Mouse (Mus musculus): Measurements from ENCODE around the gene Eya4. TPM values are rescaled to one million over a fixed set of nuclear protein-coding genes. Genes with fewer than 3 reads are reported as not detected.

Gene Eya4
- polyA plus RNA-seq, 1 experiment from 2014 or later, result 1.4 TPM

DNA sequence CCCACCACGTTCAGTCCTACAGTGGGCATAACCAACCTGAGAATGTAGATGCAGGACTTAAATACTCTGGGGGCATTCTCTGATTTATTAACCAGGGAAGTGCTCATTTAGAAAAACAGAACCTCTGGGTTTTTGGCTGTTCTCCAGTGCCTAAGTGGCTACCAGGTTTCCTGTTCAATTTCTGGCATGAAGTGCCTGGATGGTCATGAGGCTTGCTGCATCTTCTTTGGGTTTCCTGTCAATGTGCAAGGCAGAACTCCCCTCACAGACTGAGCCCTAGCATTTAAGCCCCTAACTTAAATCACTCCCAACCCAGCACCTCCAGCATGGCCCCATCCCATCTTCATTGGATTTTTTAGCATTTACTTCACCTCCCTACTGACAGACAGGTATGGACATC, 13.3 kb downstream of the Eya4 start:
- no peak for ATAC-seq
- no peaks in the 10 kb centered on the region for H3K9me3 ChIP-seq (replicated peaks; ENCODE audit: control insufficient read depth, low read length)

GRCm38 (mm10) chr10:23332768-23333167, 17.8 kb downstream of the Eya4 start:
- ATAC-seq (no peak), DNase-seq (ENCODE audit: low spot score) (no peak)
- WGBS, result 81% methylated on average over 5 of the region's 5 CpGs

More for the DNA sequence above, 13.3 kb downstream of the Eya4 start:
- no peaks in the 10 kb centered on the region for H3K36me3 ChIP-seq (ENCODE audit: control insufficient read depth, insufficient read depth, low read length)
- no peak overlapping the region for H3K27ac ChIP-seq (ENCODE audit: low read depth, low read length)
- H3K4me2 ChIP-seq (ENCODE audit: low read length), result no peak overlapping the region
- H3K9ac ChIP-seq (ENCODE audit: low read length), result no peak overlapping the region
- DNase-seq (ENCODE audit: low spot score), result no peak
- H3K4me1 ChIP-seq (ENCODE audit: control insufficient read depth, insufficient read depth, low read length), result no peaks in the 10 kb centered on the region
- 64% methylated on average over 1 of the region's 1 CpGs for WGBS
- no peaks in the 10 kb centered on the region for H3K27me3 ChIP-seq (replicated peaks; ENCODE audit: control insufficient read depth, insufficient read depth, low read length)
- H3K4me3 ChIP-seq (ENCODE audit: low read depth, low read length), result no peak overlapping the region

GRCm38 (mm10) chr10:23327651-23328050, 22.9 kb downstream of the Eya4 start:
- no peaks in the 10 kb centered on the region for H3K27me3 ChIP-seq (replicated peaks; ENCODE audit: control insufficient read depth, insufficient read depth, low read length)
- no peak overlapping the region for H3K9ac ChIP-seq (ENCODE audit: low read length)
- WGBS, result 90% methylated on average over 6 of the region's 6 CpGs
- H3K4me1 ChIP-seq (ENCODE audit: control insufficient read depth, insufficient read depth, low read length), result peaks cover 4% of the 10 kb centered on the region; the same call in 1 of the 2 replicates
- H3K36me3 ChIP-seq (ENCODE audit: control insufficient read depth, insufficient read depth, low read length), result no peaks in the 10 kb centered on the region
- H3K4me2 ChIP-seq (ENCODE audit: low read length), result no peak overlapping the region
- H3K27ac ChIP-seq (ENCODE audit: low read depth, low read length), result no peak overlapping the region
- no peak overlapping the region for H3K4me3 ChIP-seq (ENCODE audit: low read depth, low read length)
- DNase-seq (ENCODE audit: low spot score) (no peak), ATAC-seq (no peak)
- no peaks in the 10 kb centered on the region for H3K9me3 ChIP-seq (replicated peaks; ENCODE audit: control insufficient read depth, low read length)

More at GRCm38 (mm10) chr10:23332768-23333167, 17.8 kb downstream of the Eya4 start:
- no peak overlapping the region for H3K4me3 ChIP-seq (ENCODE audit: low read depth, low read length)
- no peak overlapping the region for H3K4me2 ChIP-seq (ENCODE audit: low read length)
- H3K4me1 ChIP-seq (ENCODE audit: control insufficient read depth, insufficient read depth, low read length), result peaks cover 4% of the 10 kb centered on the region; the same call in 1 of the 2 replicates
- H3K9ac ChIP-seq (ENCODE audit: low read length), result no peak overlapping the region
- no peaks in the 10 kb centered on the region for H3K27me3 ChIP-seq (replicated peaks; ENCODE audit: control insufficient read depth, insufficient read depth, low read length)
- H3K9me3 ChIP-seq (replicated peaks; ENCODE audit: control insufficient read depth, low read length), result no peaks in the 10 kb centered on the region
- no peaks in the 10 kb centered on the region for H3K36me3 ChIP-seq (ENCODE audit: control insufficient read depth, insufficient read depth, low read length)
- H3K27ac ChIP-seq (ENCODE audit: low read depth, low read length), result no peak overlapping the region

DNA sequence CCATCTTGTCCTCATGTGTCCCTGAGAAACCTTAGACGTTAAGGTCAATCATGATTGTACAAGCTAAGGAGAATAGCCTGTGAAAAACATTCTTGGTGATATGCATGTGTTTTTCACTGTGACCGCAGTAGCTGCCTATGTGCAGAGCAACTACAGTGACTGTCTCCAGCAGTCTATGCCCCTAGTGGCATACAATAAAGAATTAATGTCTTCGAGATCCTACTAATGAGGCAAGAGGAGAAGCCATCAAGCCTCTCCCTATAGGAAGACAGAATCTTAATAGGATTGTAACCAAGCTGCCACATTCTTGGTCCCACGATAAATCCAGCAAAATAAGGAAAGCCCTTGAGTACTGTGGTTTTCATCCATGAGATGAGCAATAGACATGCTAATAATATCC, 28.3 kb downstream of the Eya4 start:
- Histone ChIP-seq H3K9me3 (replicated peaks; ENCODE audit: control insufficient read depth, low read length) (no peaks in the 10 kb centered on the region), H3K27me3 (replicated peaks; ENCODE audit: control insufficient read depth, insufficient read depth, low read length) (no peaks in the 10 kb centered on the region), H3K4me1 (ENCODE audit: control insufficient read depth, insufficient read depth, low read length) (no peaks in the 10 kb centered on the region), H3K4me2 (ENCODE audit: low read length) (no peak overlapping the region), H3K9ac (ENCODE audit: low read length) (no peak overlapping the region), H3K36me3 (ENCODE audit: control insufficient read depth, insufficient read depth, low read length) (no peaks in the 10 kb centered on the region), H3K4me3 (ENCODE audit: low read depth, low read length) (no peak overlapping the region), H3K27ac (ENCODE audit: low read depth, low read length) (no peak overlapping the region)
- DNase-seq (ENCODE audit: low spot score) (no peak), ATAC-seq (no peak)
- 82% methylated on average over 4 of the region's 4 CpGs for WGBS

- Histone ChIP-seq H3K36me3 (ENCODE audit: control insufficient read depth, insufficient read depth, low read length) (no peaks in the 10 kb centered on the region), H3K4me3 (ENCODE audit: low read depth, low read length) (no peak overlapping the region), H3K9ac (ENCODE audit: low read length) (no peak overlapping the region), H3K4me1 (ENCODE audit: control insufficient read depth, insufficient read depth, low read length) (no peaks in the 10 kb centered on the region), H3K9me3 (replicated peaks; ENCODE audit: control insufficient read depth, low read length) (no peaks in the 10 kb centered on the region), H3K4me2 (ENCODE audit: low read length) (no peak overlapping the region), H3K27ac (ENCODE audit: low read depth, low read length) (no peak overlapping the region), H3K27me3 (replicated peaks; ENCODE audit: control insufficient read depth, insufficient read depth, low read length) (no peaks in the 10 kb centered on the region)
- DNase-seq (ENCODE audit: low spot score) (no peak), ATAC-seq (no peak)
- 92% methylated on average over 3 of the region's 3 CpGs for WGBS
Observed at GRCm38 (mm10) chr10:23295616-23296015, 55.0 kb downstream of the Eya4 start.

GRCm38 (mm10) chr10:23292495-23292894, 58.1 kb downstream of the Eya4 start:
- no peaks in the 10 kb centered on the region for H3K36me3 ChIP-seq (ENCODE audit: control insufficient read depth, insufficient read depth, low read length)
- no peak overlapping the region for H3K27ac ChIP-seq (ENCODE audit: low read depth, low read length)
- no peak overlapping the region for H3K9ac ChIP-seq (ENCODE audit: low read length)
- no peaks in the 10 kb centered on the region for H3K4me1 ChIP-seq (ENCODE audit: control insufficient read depth, insufficient read depth, low read length)
- 87% methylated on average over 7 of the region's 7 CpGs for WGBS
- H3K4me2 ChIP-seq (ENCODE audit: low read length), result no peak overlapping the region
- ATAC-seq, result no peak
- no peak overlapping the region for H3K4me3 ChIP-seq (ENCODE audit: low read depth, low read length)
- DNase-seq (ENCODE audit: low spot score), result no peak
- H3K27me3 ChIP-seq (replicated peaks; ENCODE audit: control insufficient read depth, insufficient read depth, low read length), result no peaks in the 10 kb centered on the region
- no peaks in the 10 kb centered on the region for H3K9me3 ChIP-seq (replicated peaks; ENCODE audit: control insufficient read depth, low read length)

- ATAC-seq, result no peak
- no peak overlapping the region for H3K27ac ChIP-seq (ENCODE audit: low read depth, low read length)
- H3K9me3 ChIP-seq (replicated peaks; ENCODE audit: control insufficient read depth, low read length), result no peaks in the 10 kb centered on the region
- H3K4me3 ChIP-seq (ENCODE audit: low read depth, low read length), result no peak overlapping the region
- no peaks in the 10 kb centered on the region for H3K4me1 ChIP-seq (ENCODE audit: control insufficient read depth, insufficient read depth, low read length)
- H3K9ac ChIP-seq (ENCODE audit: low read length), result no peak overlapping the region
- no peaks in the 10 kb centered on the region for H3K36me3 ChIP-seq (ENCODE audit: control insufficient read depth, insufficient read depth, low read length)
- H3K27me3 ChIP-seq (replicated peaks; ENCODE audit: control insufficient read depth, insufficient read depth, low read length), result no peaks in the 10 kb centered on the region
- no peak overlapping the region for H3K4me2 ChIP-seq (ENCODE audit: low read length)
- 94% methylated on average over 3 of the region's 3 CpGs for WGBS
- DNase-seq (ENCODE audit: low spot score), result no peak
Observed at GRCm38 (mm10) chr10:23277371-23277770, 73.2 kb downstream of the Eya4 start.

GRCm38 (mm10) chr10:23271050-23271621, 79.5 kb downstream of the Eya4 start:
- Histone ChIP-seq H3K27me3 (replicated peaks; ENCODE audit: control insufficient read depth, insufficient read depth, low read length) (no peaks in the 10 kb centered on the region), H3K4me2 (ENCODE audit: low read length) (no peak overlapping the region), H3K4me3 (ENCODE audit: low read depth, low read length) (no peak overlapping the region), H3K4me1 (ENCODE audit: control insufficient read depth, insufficient read depth, low read length) (peaks cover 4% of the 10 kb centered on the region; the same call in 1 of the 2 replicates), H3K27ac (ENCODE audit: low read depth, low read length) (no peak overlapping the region), H3K9ac (ENCODE audit: low read length) (no peak overlapping the region), H3K36me3 (ENCODE audit: control insufficient read depth, insufficient read depth, low read length) (no peaks in the 10 kb centered on the region), H3K9me3 (replicated peaks; ENCODE audit: control insufficient read depth, low read length) (no peaks in the 10 kb centered on the region)
- DNase-seq (ENCODE audit: low spot score) (no peak), ATAC-seq (0 out of 2 replicates have a peak, but pooled peaks have one; percentile 26)
- 45% methylated on average over 9 of the region's 9 CpGs for WGBS

DNA sequence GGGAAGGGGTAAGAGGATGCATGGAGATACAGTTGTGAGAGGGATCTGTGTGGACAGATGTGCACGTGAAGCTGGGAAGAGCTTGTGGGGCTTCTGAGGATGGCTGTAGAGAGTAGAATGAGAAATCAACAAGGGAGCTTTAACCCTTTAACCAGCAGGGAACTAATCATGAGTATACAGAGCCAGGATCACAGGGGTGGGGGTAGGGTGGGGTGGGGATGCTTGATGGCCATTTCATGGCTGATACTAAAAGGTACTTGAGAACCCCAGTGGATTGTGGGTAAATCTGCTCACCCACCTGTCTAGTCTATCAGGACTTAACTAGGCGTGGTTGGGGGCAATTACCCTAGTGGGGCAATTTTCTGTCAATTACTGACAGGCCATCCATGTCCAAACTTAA, 80.1 kb downstream of the Eya4 start:
- H3K4me1 ChIP-seq (ENCODE audit: control insufficient read depth, insufficient read depth, low read length), result peaks cover 4% of the 10 kb centered on the region; the same call in 1 of the 2 replicates
- no peak for ATAC-seq
- no peak overlapping the region for H3K27ac ChIP-seq (ENCODE audit: low read depth, low read length)
- DNase-seq (ENCODE audit: low spot score), result no peak
- no peaks in the 10 kb centered on the region for H3K36me3 ChIP-seq (ENCODE audit: control insufficient read depth, insufficient read depth, low read length)
- H3K9me3 ChIP-seq (replicated peaks; ENCODE audit: control insufficient read depth, low read length), result no peaks in the 10 kb centered on the region
- H3K4me2 ChIP-seq (ENCODE audit: low read length), result no peak overlapping the region
- no peaks in the 10 kb centered on the region for H3K27me3 ChIP-seq (replicated peaks; ENCODE audit: control insufficient read depth, insufficient read depth, low read length)
- H3K4me3 ChIP-seq (ENCODE audit: low read depth, low read length), result no peak overlapping the region
- 75% methylated on average over 2 of the region's 2 CpGs for WGBS
- H3K9ac ChIP-seq (ENCODE audit: low read length), result no peak overlapping the region
